Mouse (Mus musculus) megakaryocyte progenitor cell, adult 5-6 weeks (primary cell): ENCODE measurements around the gene Olfr1122. TPM values are rescaled to one million over a fixed set of nuclear protein-coding genes. Genes with fewer than 3 reads are reported as not detected.
"Not testable (repeated sequence)": the region's sequence is repeated elsewhere in the genome, so short reads cannot be mapped to it uniquely, and the experiment has no call there.

Experiments
- ATAC-seq: replicated peaks from 2 replicates; pipeline ENCODE4 v1.8.0; 2016; ENCODE audit warnings: mild to moderate bottlenecking, moderate TSS enrichment, inconsistent platforms; ENCODE audit not compliant: poor library complexity
- total RNA-seq, 2 experiments: library from RNA; stranded (forward) in 1 of 2; stranded (reverse) in 1 of 2; fragments of 157-497, 149-512 nt in 1 of 2; fragments of 200-1000 nt in 1 of 2; gene quantifications; 2 replicates each; pipeline versions ENCODE4 v1.2.3 to v1.2.4; 2015 to 2017

The Olfr1122 gene
- not detected in 2 replicates for total RNA-seq (2015)
- total RNA-seq (2017) = not detected in 2 replicates

DNA sequence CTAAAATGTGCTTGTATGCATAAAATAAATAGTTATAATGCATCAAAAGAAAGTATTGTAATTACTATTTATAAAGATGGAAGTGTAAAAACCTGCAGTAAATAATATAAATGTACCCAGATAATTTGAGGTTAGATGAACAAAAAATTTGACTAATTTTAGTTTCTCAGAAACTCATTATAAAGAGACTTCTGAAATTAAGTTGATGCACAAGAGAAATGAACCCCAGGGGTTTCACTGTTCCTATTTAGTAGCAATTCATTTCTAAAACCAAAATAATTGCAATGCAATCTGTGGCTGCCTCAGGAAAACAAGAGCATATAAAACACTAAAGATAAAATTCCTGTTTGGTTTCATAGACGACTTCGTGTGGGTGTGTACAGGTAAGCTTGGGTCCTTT is at the start of gene Olfr1122:
Gene Olfr1122, plus strand, starts transcription at position 301 of the 400 bp plus-strand sequence.
- ATAC-seq = no peak

DNA sequence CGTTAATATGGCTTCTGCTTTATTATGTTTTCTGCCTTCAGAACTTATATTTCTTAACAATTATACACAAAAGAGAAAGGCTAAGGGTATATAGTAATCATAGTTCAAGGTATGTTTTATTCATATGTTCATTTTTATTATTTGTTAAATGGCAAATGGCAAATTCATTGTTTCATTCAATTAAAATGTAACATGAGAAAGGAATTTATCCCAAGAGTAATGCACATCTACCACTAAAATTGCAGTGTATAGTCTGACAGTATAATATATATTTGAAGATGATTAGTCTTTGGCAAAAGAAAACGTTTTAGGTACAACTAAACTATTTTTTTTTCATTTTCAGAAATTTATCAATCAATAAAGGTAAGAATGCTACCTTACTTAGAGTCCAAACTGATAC is 31.1 kb upstream of the Olfr1122 start, which contains the start of gene Olfr1120:
Gene Olfr1120, plus strand, starts transcription at position 301 of the 400 bp plus-strand sequence.
- no peak for ATAC-seq

DNA sequence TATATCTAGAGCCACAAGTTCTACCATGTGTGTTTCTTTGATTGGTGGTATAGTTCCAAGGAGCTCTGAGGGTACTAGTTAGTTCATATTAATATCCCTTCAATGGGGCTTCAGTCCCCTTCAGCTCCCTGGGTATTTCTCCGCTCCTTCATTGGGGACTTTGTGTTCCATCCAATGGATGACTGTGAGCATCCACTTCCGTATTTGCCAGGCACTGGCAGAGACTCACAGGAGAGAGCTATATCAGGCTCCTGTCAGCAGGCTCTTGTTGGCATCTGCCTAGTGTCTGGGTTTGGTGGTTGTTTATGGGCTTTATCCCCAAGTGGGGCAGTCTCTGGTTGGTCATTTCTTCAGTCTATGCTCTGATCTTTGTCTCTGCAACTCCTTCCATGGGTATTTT is 25.5 kb upstream of the Olfr1122 start:
- not testable (repeated sequence) for ATAC-seq

DNA sequence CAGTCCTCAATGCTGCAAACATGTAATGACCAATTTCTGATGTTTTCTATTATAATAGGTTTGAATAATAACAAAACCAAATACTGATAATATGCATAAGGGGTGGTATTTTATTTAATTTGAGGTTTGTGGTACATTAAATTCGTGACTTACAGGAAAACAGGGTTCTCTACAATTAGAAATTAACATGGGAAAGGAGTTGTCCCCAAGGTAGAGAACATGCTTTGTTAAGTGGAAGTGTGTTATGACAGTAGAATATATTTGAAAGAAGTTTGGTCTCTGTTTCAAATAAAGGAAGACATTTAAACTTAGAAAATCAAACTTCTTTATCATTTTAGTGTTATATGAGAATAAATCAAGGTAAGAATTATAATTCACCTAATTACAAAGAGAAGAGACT is 16.1 kb upstream of the Olfr1122 start, which contains the start of gene Olfr1121:
Gene Olfr1121, plus strand, starts transcription at position 301 of the 400 bp plus-strand sequence.
- ATAC-seq = no peak

DNA sequence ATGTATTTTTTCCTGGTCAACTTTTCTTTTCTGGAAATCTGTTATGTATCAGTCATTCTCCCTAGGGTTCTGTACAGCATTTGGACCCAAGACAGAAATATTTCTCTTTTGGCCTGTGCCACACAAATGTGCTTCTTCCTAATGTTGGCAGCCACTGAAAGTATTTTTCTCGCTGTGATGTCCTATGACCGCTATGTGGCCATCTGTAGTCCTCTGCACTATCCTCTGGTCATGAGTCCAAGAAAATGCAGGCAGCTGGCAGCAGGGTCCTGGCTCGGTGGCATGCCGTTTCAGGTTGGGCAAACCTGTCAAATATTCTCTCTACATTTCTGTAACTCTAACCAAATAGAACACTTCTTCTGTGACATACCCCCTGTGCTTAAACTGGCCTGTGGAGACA is 13.9 kb upstream of the Olfr1122 start:
- no peak for ATAC-seq

DNA sequence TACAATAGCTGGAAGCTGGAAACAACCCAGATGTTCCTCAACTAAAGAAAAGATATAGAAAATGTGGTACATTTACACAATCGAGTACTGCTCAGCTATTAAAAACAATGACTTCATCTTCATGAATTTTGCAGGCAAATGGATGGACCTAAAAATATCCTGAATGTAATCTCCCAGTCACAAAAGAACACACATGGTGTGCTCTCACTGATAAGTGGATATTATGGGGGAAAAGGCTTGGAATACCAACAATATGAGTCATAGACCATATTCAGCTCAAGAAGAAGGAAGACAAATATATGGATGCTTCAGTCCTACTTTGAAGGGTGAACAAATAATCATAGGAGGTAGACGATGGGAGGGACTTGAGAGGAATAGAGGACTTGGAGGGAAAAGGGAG is 1.7 kb upstream of the Olfr1122 start:
- ATAC-seq = no peak

DNA sequence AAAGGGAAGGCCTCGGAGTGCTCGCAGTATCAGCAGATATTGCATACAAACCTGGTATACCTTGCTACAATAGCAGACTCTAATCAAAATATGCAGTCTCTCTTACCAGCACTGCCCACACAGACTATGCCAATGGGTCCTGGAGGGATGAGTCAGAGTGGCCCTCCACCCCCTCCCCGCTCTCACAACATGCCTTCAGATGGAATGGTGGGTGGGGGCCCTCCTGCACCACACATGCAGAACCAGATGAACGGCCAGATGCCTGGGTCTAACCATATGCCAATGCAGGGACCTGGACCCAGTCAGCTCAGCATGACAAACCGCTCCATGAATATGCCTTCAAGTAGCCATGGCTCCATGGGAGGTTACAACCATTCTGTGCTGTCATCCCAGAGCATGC is 8.0 kb downstream of the Olfr1122 start:
- ATAC-seq = not testable (repeated sequence)

DNA sequence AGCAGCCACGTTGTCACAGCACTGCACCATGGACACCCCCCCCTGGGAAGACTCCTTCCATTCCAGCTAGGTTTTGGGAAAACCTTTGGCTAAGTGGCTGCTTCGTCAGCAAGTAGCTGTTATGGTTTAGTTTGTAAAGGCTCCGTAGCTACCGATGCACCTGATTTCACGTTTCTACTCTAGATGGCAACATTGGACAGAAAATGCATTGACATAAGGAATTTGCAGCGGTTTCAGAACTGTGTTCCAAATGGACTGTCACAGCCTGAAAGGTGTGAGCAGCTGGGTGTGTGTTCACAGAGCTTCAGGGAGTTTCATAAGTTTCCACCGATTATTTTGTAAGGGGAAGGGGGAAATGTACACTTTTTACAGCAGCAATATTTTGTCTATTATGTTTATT is 9.0 kb downstream of the Olfr1122 start:
- not testable (repeated sequence) for ATAC-seq

DNA sequence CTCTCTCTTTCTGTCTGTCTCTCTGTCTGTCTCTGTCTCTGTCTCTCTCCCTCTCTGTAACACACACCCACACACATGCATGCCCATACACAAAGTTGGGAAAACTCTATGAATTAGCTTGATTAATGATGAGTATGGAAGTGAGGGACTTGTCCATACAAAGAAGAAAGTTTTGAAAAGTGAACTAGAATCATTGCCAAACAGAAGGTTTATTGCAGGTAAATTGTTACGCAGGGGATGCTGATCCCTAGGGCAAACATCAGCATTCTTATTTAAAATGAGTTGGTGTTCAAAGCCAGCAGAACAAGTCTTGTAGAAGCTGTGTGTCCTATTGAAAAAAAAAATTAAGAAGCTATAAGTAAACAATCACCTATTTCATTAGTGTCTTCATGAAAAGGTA is 30.7 kb downstream of the Olfr1122 start, which contains the start of gene Olfr1123:
Gene Olfr1123, plus strand, starts transcription at position 301 of the 400 bp plus-strand sequence.
- no peak for ATAC-seq

DNA sequence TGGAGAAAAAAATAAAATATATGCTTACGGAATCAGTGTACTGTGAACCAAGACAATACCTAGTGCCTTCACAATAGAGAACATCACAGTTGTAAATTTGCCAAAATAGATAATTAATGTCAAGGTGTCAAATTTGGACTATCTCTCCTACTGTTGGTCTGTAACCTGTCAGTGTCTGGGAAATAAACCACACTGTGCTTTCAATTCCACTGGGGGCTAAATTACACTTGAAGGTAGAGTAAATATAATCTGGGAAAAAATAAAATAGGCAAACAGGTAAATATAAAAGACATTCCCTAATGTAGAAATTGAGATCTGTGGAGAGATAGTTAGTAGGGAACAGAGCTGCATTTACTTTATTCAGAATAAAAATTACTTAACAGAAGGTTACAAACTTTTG is 44.3 kb downstream of the Olfr1122 start, which contains the start of gene Olfr1124:
Gene Olfr1124, plus strand, starts transcription at position 301 of the 400 bp plus-strand sequence.
- ATAC-seq = no peak

DNA sequence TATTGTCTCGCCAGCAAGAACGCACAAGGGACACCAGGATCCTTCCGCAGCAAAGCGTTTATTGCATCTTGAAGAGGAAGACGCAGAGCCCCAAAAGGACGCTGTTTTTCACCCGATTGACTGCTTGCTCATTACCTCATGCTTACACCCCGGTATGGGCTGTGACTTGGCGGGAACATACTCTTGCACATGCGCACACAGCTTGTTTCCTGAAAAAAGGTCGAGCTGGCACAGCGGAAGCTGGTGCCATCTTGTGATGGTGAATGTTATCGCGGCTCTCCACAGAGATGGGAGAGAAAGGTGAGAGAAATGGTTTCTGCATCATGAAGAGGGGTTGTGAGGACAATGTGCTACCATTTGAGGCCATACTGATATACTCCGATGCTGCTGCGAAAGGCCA is 52.1 kb downstream of the Olfr1122 start:
- ATAC-seq = no peak

Other genes with a start within 250 kb of the Olfr1122 start
- gene Olfr1110, start 245.5 kb upstream of the Olfr1122 start, total RNA-seq (2015) = not detected in 2 replicates
- gene Olfr1110, start 245.5 kb upstream of the Olfr1122 start, total RNA-seq (2017) = not detected in 2 replicates
- not detected in 2 replicates for gene Olfr1111, start 233.2 kb upstream of the Olfr1122 start, total RNA-seq (2015)
- gene Olfr1111, start 233.2 kb upstream of the Olfr1122 start, total RNA-seq (2017) = not detected in 2 replicates
- gene Olfr1112, start 198.1 kb upstream of the Olfr1122 start, total RNA-seq (2015) = not detected in 2 replicates
- gene Olfr1112, start 198.1 kb upstream of the Olfr1122 start, total RNA-seq (2017) = not detected in 2 replicates
- gene Olfr1113, start 176.9 kb upstream of the Olfr1122 start, total RNA-seq (2015) = not detected in 2 replicates
- not detected in 2 replicates for gene Olfr1113, start 176.9 kb upstream of the Olfr1122 start, total RNA-seq (2017)
- not detected in 2 replicates for gene Olfr1115, start 137.8 kb upstream of the Olfr1122 start, total RNA-seq (2015)
- gene Olfr1115, start 137.8 kb upstream of the Olfr1122 start, total RNA-seq (2017) = not detected in 2 replicates
- gene Olfr1116, start 118.3 kb upstream of the Olfr1122 start, total RNA-seq (2015) = not detected in 2 replicates
- not detected in 2 replicates for gene Olfr1116, start 118.3 kb upstream of the Olfr1122 start, total RNA-seq (2017)
- not detected in 2 replicates for gene Olfr1118, start 78.3 kb upstream of the Olfr1122 start, total RNA-seq (2015)
- not detected in 2 replicates for gene Olfr1118, start 78.3 kb upstream of the Olfr1122 start, total RNA-seq (2017)
- not detected in 2 replicates for gene Olfr1120, start 31.0 kb upstream of the Olfr1122 start, total RNA-seq (2015)
- not detected in 2 replicates for gene Olfr1120, start 31.0 kb upstream of the Olfr1122 start, total RNA-seq (2017)
- gene Olfr1121, start 16.0 kb upstream of the Olfr1122 start, total RNA-seq (2015) = not detected in 2 replicates
- not detected in 2 replicates for gene Olfr1121, start 16.0 kb upstream of the Olfr1122 start, total RNA-seq (2017)
- not detected in 2 replicates for gene Olfr1123, start 30.8 kb downstream of the Olfr1122 start, total RNA-seq (2015)
- gene Olfr1123, start 30.8 kb downstream of the Olfr1122 start, total RNA-seq (2017) = not detected in 2 replicates
- not detected in 2 replicates for gene Olfr1124, start 44.4 kb downstream of the Olfr1122 start, total RNA-seq (2015)
- gene Olfr1124, start 44.4 kb downstream of the Olfr1122 start, total RNA-seq (2017) = not detected in 2 replicates
- not detected in 2 replicates for gene Olfr1126, start 68.1 kb downstream of the Olfr1122 start, total RNA-seq (2015)
- gene Olfr1126, start 68.1 kb downstream of the Olfr1122 start, total RNA-seq (2017) = not detected in 2 replicates
- not detected in 2 replicates for gene Pramel7, start 111.2 kb downstream of the Olfr1122 start, total RNA-seq (2015)
- gene Pramel7, start 111.2 kb downstream of the Olfr1122 start, total RNA-seq (2017) = not detected in 2 replicates
- not detected in 2 replicates for gene Pramel6, start 120.7 kb downstream of the Olfr1122 start, total RNA-seq (2015)
- not detected in 2 replicates for gene Pramel6, start 120.7 kb downstream of the Olfr1122 start, total RNA-seq (2017)
- gene Olfr153, start 145.9 kb downstream of the Olfr1122 start, total RNA-seq (2015) = not detected in 2 replicates
- not detected in 2 replicates for gene Olfr153, start 145.9 kb downstream of the Olfr1122 start, total RNA-seq (2017)
- not detected in 2 replicates for gene Olfr1128, start 159.7 kb downstream of the Olfr1122 start, total RNA-seq (2015)
- gene Olfr1128, start 159.7 kb downstream of the Olfr1122 start, total RNA-seq (2017) = not detected in 2 replicates
- gene Olfr1129, start 188.1 kb downstream of the Olfr1122 start, total RNA-seq (2015) = not detected in 2 replicates
- not detected in 2 replicates for gene Olfr1129, start 188.1 kb downstream of the Olfr1122 start, total RNA-seq (2017)
- not detected in 2 replicates for gene Olfr1130, start 220.4 kb downstream of the Olfr1122 start, total RNA-seq (2015)
- not detected in 2 replicates for gene Olfr1130, start 220.4 kb downstream of the Olfr1122 start, total RNA-seq (2017)
- gene Olfr1131, start 241.3 kb downstream of the Olfr1122 start, total RNA-seq (2015) = not detected in 2 replicates
- not detected in 2 replicates for gene Olfr1131, start 241.3 kb downstream of the Olfr1122 start, total RNA-seq (2017)